Mouse (Mus musculus) thymus, postnatal 4 days (tissue): ENCODE measurements around the gene Pik3c2a.

Source experiments
- DNase-seq: peaks from one replicate; pipeline ENCODE4 v3.0.0; 2021

Pik3c2a gene

DNA sequence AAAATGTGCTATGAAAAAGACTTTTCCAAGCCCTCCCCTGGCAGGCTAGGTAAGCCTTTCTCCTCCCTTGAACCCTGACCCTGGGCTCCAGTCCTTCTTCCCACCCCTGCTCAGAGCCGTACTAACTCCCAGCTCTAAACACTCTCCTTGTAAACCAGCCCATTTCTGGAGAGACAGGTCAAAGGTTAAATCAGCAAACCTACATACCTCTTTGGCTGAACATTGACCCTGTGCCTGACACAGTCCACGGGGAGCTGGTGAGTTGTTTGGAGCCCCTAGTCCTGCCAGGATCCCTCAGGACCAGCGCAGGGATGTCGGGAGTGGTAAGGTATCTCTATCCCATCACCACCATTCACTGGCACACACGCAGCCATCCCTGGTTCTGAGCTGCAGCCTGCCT, 150.9 kb downstream of the Pik3c2a start:
- DNase-seq, result no peak

DNA sequence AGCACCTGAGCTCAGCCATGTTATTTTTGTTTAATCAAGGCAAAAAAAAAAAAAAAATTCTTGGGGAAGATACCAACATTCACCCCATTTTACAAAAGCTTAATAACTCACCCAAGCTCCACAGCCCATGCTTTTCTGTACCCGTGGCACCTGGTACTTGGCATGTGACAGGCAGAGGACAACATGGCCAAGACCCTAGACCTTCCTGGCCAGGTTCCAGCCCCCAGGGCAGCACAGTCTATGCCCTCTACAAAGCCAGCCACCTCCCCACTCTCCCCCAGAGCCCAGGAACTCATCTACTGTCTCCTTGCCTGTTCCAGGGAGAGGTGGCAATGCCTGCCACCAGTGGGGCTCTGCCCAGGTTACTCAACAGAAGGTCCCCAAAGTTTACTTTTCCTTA, 152.7 kb downstream of the Pik3c2a start:
- no peak for DNase-seq

DNA sequence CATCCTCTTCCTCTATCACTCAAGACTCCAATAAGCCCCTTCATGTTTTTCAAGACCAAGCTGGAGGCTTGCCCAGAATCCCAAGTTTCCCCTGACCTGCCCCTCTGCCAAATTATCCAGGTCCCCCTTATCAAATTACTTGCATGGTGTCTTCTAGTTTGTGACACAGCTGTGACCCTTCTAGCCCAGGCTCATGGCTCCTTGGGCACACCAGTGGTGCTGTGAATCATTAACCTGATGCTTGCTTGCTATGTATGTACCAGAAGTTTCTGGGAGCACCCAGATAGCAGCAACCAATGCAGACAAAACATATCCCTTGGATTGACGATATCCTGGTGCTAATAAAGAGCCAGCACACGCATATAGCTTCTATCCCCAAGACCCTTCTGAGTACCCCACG, 154.3 kb downstream of the Pik3c2a start:
- DNase-seq, result no peak

DNA sequence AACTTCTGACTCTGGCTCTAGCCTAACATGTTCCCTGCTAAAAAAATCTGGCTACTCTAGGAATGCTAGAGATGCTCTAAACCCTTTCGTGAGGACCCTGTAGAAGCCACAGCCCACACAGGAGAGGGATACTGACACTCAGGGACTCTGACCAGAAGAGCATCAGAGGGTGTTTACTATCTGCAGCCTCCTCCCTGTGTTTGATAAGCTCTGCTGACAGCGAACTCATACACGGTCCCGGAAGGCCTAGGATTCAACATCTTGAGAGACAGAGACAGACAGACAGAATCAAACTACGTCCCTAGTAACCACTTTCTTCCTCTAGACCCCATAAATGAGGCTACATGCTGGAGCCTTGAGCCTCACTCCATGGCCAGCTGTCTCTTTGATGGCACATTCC, 155.3 kb downstream of the Pik3c2a start:
- DNase-seq, result no peak
